Mouse (Mus musculus): Measurements from ENCODE around the gene Il24.

Il24 gene

GRCm38 (mm10) chr1:130887354-130887753 lies at the start of gene Il24:
Gene Il24, minus strand, starts transcription at chr1:130887454.
- DNase-seq (ENCODE audit: low spot score in 2 of 2), result no peak

GRCm38 (mm10) chr1:130936351-130936750 lies 49.1 kb upstream of the Il24 start:
- no peak for DNase-seq (ENCODE audit: low spot score in 2 of 2)

- no peak for DNase-seq (ENCODE audit: low spot score in 2 of 2)
Observed at GRCm38 (mm10) chr1:130926484-130926883, 39.2 kb upstream of the Il24 start.

GRCm38 (mm10) chr1:130918323-130918980 lies 31.2 kb upstream of the Il24 start:
- DNase-seq (ENCODE audit: low spot score in 2 of 2), result no peak

- DNase-seq (ENCODE audit: low spot score in 2 of 2), result no peak
Observed at GRCm38 (mm10) chr1:130911401-130912010, 24.3 kb upstream of the Il24 start, which contains the start of gene Il20. Gene Il20, minus strand, starts transcription at chr1:130911451.

- no peak for DNase-seq (ENCODE audit: low spot score in 2 of 2)
Observed at GRCm38 (mm10) chr1:130902505-130902904, 15.3 kb upstream of the Il24 start.

GRCm38 (mm10) chr1:130894468-130894867 lies 7.2 kb upstream of the Il24 start:
- DNase-seq (ENCODE audit: low spot score in 2 of 2), result no peak

- no peak for DNase-seq (ENCODE audit: low spot score in 2 of 2)
Observed at GRCm38 (mm10) chr1:130893329-130894040, 6.2 kb upstream of the Il24 start.

- no peak for DNase-seq (ENCODE audit: low spot score in 2 of 2)
Observed at GRCm38 (mm10) chr1:130892446-130892845, 5.2 kb upstream of the Il24 start.

GRCm38 (mm10) chr1:130883146-130883545 lies 4.1 kb downstream of the Il24 start:
- no peak for DNase-seq (ENCODE audit: low spot score in 2 of 2)

- DNase-seq (ENCODE audit: low spot score in 2 of 2), result no peak
Observed at GRCm38 (mm10) chr1:130879927-130880326, 7.3 kb downstream of the Il24 start.

GRCm38 (mm10) chr1:130877889-130878614 lies 9.2 kb downstream of the Il24 start:
- no peak for DNase-seq (ENCODE audit: low spot score in 2 of 2)

- peak in 1 of 2 experiments; percentile 31 for DNase-seq (ENCODE audit: low spot score in 2 of 2)
Observed at GRCm38 (mm10) chr1:130876931-130877509, 10.2 kb downstream of the Il24 start.

GRCm38 (mm10) chr1:130875910-130876309 lies 11.3 kb downstream of the Il24 start:
- DNase-seq (ENCODE audit: low spot score in 2 of 2), result no peak

- peak; percentile 11 to 15 for DNase-seq (ENCODE audit: low spot score in 2 of 2)
Observed at GRCm38 (mm10) chr1:130875139-130875538, 12.1 kb downstream of the Il24 start.

GRCm38 (mm10) chr1:130872912-130873311 lies 14.3 kb downstream of the Il24 start:
- DNase-seq (ENCODE audit: low spot score in 2 of 2), result no peak

GRCm38 (mm10) chr1:130865541-130866221 lies 21.6 kb downstream of the Il24 start, which contains the start of gene Fcmr:
Gene Fcmr, plus strand, starts transcription at chr1:130865669.
- DNase-seq (ENCODE audit: low spot score in 2 of 2), result no peak

GRCm38 (mm10) chr1:130864741-130865140 lies 22.5 kb downstream of the Il24 start:
- no peak for DNase-seq (ENCODE audit: low spot score in 2 of 2)

- no peak for DNase-seq (ENCODE audit: low spot score in 2 of 2)
Observed at GRCm38 (mm10) chr1:130864238-130864637, 23.0 kb downstream of the Il24 start.

GRCm38 (mm10) chr1:130857456-130857855 lies 29.8 kb downstream of the Il24 start:
- DNase-seq (ENCODE audit: low spot score in 2 of 2), result no peak

- DNase-seq (ENCODE audit: low spot score in 2 of 2), result no peak
Observed at GRCm38 (mm10) chr1:130855723-130856122, 31.5 kb downstream of the Il24 start.

Data from frontal cortex, postnatal 25 days (tissue).